Mouse (Mus musculus) kidney, postnatal 36 days (tissue): Measurements from ENCODE around the gene 1700016C15Rik.

Experiments used
- DNase-seq, 2 experiments: peaks; one replicate each; pipeline ENCODE4 v3.0.0; 2021 to 2022; ENCODE audit warnings: mixed read lengths in 2 of 2

1700016C15Rik gene

GRCm38 (mm10) chr1:177717057-177717835 lies 12.4 kb upstream of the 1700016C15Rik start:
- no peak for DNase-seq

GRCm38 (mm10) chr1:177718340-177719028 lies 11.1 kb upstream of the 1700016C15Rik start:
- no peak for DNase-seq

DNA sequence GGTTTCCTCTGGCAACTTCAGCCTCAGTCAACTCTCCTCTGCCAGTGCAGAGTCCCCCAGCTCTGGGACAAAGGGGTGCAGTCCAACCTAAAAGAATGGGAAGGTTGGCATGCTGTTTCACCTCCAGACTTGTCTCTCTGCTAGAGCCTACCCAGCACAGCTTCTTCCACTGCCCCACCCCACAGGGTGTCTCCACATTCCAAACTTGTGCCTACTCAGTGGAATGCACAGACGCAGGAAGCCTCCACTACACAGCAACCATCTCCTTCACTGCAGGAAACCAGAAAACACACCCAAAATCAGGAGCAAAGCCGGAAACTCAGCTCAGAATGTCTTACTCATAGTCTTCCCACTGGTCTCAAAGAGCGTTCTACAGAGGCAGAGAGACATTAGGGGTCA lies 10.6 kb upstream of the 1700016C15Rik start:
- DNase-seq, result no peak

DNA sequence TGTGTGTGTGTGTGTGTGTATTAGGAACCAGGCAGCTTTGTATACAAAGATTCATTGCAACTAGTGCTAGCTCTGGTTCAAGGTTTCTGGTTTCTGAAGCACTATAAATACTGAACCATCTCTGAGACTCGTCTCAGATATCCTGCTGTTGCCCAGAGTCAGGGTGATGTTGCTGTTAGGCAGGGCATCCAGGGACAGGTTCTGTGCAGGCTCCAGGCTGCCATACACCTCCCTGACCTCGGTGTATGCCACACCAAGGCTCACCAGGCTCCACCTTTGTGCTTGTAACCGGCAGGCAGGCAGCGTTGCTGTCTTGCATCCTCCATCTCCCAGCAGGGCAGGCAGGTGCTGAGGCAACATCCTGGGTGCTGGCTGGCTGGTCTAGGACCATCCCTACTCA lies 5.8 kb upstream of the 1700016C15Rik start:
- DNase-seq, result no peak

- DNase-seq, result no peak
Observed at GRCm38 (mm10) chr1:177726870-177727269, 2.7 kb upstream of the 1700016C15Rik start.

GRCm38 (mm10) chr1:177727883-177728525 lies 1.6 kb upstream of the 1700016C15Rik start:
- DNase-seq, result no peak

DNA sequence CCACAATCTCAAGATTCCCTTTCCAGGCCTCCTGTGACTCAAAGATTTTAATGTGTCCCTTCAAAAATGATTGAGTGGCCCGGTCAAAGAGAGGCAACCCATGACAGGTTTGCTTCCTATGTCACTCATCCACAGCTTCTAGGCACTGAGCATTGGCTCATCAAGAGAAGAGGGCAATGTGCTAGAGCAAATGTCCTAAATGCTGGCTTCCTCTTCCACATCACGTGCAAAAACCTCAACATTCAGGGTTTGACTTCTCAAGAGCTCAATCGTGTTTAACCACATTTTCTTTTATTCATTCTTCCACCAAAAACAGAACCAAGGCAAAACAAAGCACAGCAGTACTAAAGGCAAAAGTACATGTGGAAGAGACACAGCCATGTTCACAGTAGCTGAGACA lies 2.4 kb downstream of the 1700016C15Rik start:
- no peak for DNase-seq

DNA sequence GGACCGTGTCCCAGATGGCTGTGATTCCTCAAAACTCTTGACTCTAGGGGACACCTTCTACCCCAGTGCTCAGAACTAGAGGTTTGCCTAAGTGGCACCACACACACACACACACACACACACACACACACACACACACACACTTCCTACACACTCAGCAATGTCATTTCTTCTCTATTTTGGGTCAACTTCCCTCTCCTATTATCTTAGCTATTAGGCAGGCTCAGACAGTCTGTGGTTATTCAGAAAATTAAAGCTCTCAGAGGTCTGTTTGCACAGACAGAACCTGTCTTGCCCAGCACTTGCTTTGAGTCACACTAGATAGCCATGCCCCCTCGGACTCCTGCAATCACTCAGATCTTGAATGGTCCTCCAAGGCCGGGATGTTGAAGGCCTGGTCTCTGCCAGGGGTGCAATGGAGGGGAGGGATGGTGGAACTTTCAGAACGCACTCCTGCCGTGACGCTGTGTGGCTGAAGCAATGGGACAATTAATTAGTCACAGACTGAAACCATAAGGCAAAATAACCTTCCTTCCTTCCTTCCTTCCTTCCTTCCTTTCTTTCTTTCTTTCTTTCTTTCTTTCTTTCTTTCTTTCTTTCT lies 8.0 kb downstream of the 1700016C15Rik start:
- no peak for DNase-seq

DNA sequence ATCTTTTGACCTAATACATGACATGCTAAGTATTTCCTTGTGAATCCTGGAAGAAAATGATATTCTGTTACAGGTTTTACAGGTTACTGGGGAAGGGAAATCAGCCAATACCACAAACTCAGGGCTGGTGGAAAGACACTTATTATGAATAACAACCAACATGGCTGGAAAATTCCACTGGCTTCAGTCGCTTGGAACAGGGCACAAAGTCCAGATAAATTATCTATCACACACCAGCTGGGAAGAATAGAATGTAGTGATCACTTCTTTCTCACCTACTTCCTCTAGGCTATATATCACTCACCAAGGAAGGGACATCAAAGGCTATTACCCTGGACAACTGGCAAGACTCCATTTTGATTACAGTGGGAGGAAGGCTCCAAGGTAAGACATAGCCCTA lies 11.1 kb downstream of the 1700016C15Rik start:
- DNase-seq, result peak; percentile 44 to 58

GRCm38 (mm10) chr1:177742119-177742518 lies 12.5 kb downstream of the 1700016C15Rik start:
- peak in 1 of 2 experiments; percentile 16 for DNase-seq

- DNase-seq, result peak; percentile 28 to 32
Observed at GRCm38 (mm10) chr1:177744521-177745325, 15.1 kb downstream of the 1700016C15Rik start.

- no peak for DNase-seq
Observed at GRCm38 (mm10) chr1:177747869-177748540, 18.4 kb downstream of the 1700016C15Rik start.

- DNase-seq, result no peak
Observed at GRCm38 (mm10) chr1:177753496-177753895, 23.9 kb downstream of the 1700016C15Rik start.

GRCm38 (mm10) chr1:177757249-177757648 lies 27.6 kb downstream of the 1700016C15Rik start:
- DNase-seq, result no peak

- no peak for DNase-seq
Observed at GRCm38 (mm10) chr1:177768931-177769330, 39.3 kb downstream of the 1700016C15Rik start.

GRCm38 (mm10) chr1:177777397-177777796 lies 47.8 kb downstream of the 1700016C15Rik start:
- no peak for DNase-seq

DNA sequence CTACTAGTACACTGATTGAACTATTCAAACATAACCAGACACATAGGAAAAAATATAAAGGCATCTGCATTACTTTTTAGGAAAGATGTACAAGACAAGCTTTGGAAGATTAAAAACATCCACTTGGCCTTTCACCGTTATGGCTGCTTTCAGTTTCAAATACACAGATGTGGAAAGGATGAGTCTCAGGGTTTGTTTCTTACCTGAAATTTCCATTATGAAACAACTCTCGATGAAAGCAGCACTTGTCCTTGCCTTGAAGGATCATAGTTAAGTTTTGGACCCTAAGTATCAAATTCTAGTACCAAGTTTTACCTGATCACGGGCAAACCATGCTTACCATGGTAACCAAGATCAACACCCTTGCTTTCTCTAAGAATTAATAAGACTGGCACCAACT lies 63.2 kb downstream of the 1700016C15Rik start:
- no peak for DNase-seq

GRCm38 (mm10) chr1:177794866-177795265 lies 65.3 kb downstream of the 1700016C15Rik start:
- DNase-seq, result peak; percentile 11 to 19

DNA sequence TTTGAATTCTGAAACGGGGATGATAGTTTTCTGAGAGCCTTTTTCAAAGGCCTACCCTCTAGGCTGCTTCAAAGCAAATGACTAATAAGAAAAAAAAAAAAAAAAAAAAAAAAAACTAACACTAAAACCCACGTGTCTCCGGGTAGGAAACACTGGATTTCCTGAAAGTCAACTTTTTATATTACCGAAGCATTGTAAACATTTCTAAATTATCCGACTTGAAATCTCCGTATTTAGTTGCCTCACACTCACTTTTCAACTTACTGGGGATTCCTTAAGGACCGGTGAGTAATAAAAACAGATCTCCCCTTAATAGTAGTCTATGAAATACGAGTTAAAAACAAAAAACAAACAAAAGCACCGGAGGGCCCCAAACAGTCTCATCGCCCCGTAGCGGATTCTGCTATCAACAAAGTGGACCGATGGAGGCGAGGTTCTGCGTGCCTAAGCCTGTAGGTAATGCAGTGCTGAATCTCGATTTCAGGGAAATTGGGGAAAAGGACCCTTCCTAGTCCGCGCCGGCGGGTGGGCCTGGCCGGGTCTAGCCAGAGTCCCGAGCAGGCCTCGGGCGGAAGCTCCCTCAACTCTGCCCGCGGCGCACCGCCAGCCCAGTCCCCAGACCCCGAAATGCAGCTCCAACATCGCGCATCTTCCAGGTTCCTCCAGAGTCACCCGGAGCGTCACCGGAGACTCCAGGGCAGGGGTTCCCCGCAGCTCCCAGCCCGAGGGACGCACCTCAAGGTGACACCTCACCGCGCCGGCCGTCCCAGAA lies 66.0 kb downstream of the 1700016C15Rik start:
- no peak for DNase-seq

DNA sequence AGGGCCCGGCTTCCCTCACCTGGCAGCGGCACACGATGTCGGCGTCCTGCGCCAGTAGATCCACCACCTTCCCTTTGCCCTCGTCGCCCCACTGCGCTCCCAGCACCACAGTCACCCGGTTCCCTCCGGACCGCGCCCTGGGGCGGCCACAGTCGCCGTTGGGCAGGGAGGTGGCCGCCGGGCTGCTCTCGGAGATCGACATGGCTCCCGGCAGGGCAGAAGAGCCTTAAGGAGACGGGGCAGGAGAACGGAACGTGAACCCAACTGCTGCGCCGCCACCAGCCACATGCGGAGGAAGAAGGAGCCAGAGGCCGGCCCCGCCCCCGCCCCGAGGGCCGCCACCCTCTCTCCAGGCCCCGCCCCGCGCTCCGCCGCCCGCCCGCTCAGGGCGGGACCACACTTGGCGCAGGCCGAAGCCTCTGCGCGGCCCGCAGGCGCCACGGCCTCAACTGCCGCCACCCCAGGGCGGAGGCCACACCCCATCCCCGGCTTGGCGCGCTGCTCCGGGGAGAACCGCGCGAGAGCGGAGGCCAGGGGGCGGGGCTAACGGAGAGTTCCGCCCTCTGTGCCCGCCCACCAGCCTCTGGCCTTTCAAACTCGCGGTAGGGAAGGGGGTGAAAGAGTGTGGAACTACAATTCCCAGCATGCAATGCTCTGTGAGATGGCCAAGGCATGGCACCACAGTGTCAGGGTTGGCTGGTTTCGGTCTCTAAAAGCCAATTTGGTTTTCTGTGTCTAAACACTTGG lies 66.8 kb downstream of the 1700016C15Rik start, which contains the start of gene Adss:
Gene Adss (minus strand): TSS at position 319 of the 747 bp plus-strand sequence.
- peak; percentile 98 to 99 for DNase-seq
